8 mouse cellular contexts compared by ENCODE assay signal in the genomic region with DNA sequence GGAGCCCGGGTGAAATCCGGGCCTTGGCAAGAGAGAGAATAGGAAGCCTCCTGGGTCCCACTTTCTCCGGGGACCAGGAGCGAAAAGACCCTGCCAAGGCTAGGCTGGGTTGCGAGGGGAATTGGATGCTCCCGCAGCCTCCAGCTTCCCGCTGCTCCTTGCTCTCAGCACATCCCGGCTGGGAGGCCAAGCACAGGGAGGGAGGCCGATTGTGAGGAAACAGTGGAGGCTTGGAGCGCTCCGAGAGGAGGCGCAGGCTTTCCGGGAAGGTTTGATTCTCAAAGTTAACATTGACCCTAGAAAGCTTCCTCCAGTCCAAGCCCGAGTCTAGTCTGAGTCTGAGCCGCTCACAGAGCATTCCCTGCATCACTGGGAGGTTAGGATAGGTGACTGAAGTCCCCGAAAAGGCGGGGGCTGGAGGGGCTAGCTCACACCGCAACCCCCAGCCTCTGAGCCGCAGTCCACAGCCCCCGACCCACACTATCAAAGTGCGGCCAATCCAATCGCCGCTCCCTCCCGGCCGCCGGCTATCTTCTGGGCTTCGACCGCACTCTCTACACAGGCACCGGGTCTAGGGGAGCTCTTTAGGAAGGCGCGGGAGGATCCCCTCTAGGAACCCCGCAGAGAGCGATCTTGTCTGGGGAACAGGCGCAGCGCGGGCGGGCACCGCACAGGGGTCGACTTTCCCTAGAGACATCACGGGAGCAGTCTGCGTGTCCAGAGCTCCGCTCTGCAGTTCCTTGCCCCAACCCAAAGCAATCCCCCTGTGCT. TPM values are rescaled to one million over a fixed set of nuclear protein-coding genes. Genes with fewer than 3 reads are reported as not detected.
DNase-seq lines count a peak whose midpoint lies in the region; ATAC-seq and TF ChIP-seq lines count a peak whose summit lies in the region.

No protein-coding gene starts in this region.

- H3K4me2 ChIP-seq in kidney, embryonic 14.5 days (replicated peaks; ENCODE audit: low read depth, low read length), result peak overlapping the region; percentile 73
- H3K4me2 ChIP-seq in liver, embryonic 14.5 days (ENCODE audit: low read depth), result no peak overlapping the region
- peak overlapping the region; percentile 83 for H3K4me2 ChIP-seq in neural tube, embryonic 13.5 days

- H3K9me3 ChIP-seq in kidney, embryonic 14.5 days (ENCODE audit: control insufficient read depth, low read length), result no peaks in the 10 kb centered on the region
- no peaks in the 10 kb centered on the region for H3K9me3 ChIP-seq in liver, embryonic 14.5 days (ENCODE audit: control insufficient read depth, low read length)
- H3K9me3 ChIP-seq in neural tube, embryonic 13.5 days, result no peaks in the 10 kb centered on the region

- no peaks in the 10 kb centered on the region; the same call in 1 of the 2 replicates for H3K36me3 ChIP-seq in kidney, embryonic 14.5 days (ENCODE audit: control insufficient read depth, insufficient read depth, low read length)
- H3K36me3 ChIP-seq in liver, embryonic 14.5 days (replicated peaks; ENCODE audit: control insufficient read depth, insufficient read depth, low read depth), result no peaks in the 10 kb centered on the region
- H3K36me3 ChIP-seq in neural tube, embryonic 13.5 days, result no peaks in the 10 kb centered on the region

- TF ChIP-seq EP300 in liver, embryonic 14.5 days (IDR thresholded peaks at IDR 0.05; ENCODE audit: low read depth), result no peak

- under 1% methylated on average over 42 of the region's 42 CpGs for WGBS in kidney, embryonic 14.5 days
- WGBS in liver, embryonic 14.5 days (ENCODE audit: insufficient replicate concordance), result under 1% methylated on average over 41 of the region's 42 CpGs
- WGBS in neural tube, embryonic 13.5 days, result under 1% methylated on average over 42 of the region's 42 CpGs

- peak overlapping the region; percentile 95 for H3K9ac ChIP-seq in kidney, embryonic 14.5 days (ENCODE audit: low read depth, low read length)
- H3K9ac ChIP-seq in liver, embryonic 14.5 days (replicated peaks), result no peak overlapping the region
- H3K9ac ChIP-seq in neural tube, embryonic 13.5 days, result peak overlapping the region; percentile 95

- peaks cover 12% of the 10 kb centered on the region; the same call in 1 of the 2 replicates for H3K4me1 ChIP-seq in kidney, embryonic 14.5 days (ENCODE audit: control insufficient read depth, insufficient read depth, low read length)
- no peaks in the 10 kb centered on the region for H3K4me1 ChIP-seq in liver, embryonic 14.5 days (replicated peaks; ENCODE audit: control insufficient read depth in 2 of 2, insufficient read depth in 2 of 2, low read length in 1 of 2)
- H3K4me1 ChIP-seq in neural tube, embryonic 13.5 days (replicated peaks), result peaks cover 50% of the 10 kb centered on the region

- TF ChIP-seq CTCF in liver, embryonic 14.5 days (IDR thresholded peaks at IDR 0.05; ENCODE audit: low read depth), result no peak

- ATAC-seq in kidney, embryonic 14.5 days (ENCODE audit: low FRiP score, low TSS enrichment), result peak; percentile 36
- no peak for ATAC-seq in liver, embryonic 14.5 days (ENCODE audit: insufficient read depth)
- ATAC-seq in neural tube, embryonic 13.5 days (ENCODE audit: low read depth), result peak; percentile 68

- peak; percentile 58 to 64 for DNase-seq in cerebellum, postnatal 10 days
- no peak for DNase-seq in cerebellum, adult 9-10 months
- peak; percentile 67 for DNase-seq in embryo, embryonic 10 days (ENCODE audit: low spot score)
- DNase-seq in gastrocnemius, postnatal 4 days (ENCODE audit: low spot score in 2 of 2), result peak; percentile 42 to 54
- DNase-seq in liver, embryonic 14.5 days (ENCODE audit: low read depth in 3 of 3, low spot score in 3 of 3), result no peak
- no peak for DNase-seq in c-Kit-positive CD71-positive TER-119-positive erythroid progenitor cells, embryonic 14.5 days (ENCODE audit: low spot score)

- peak overlapping the region; percentile 65 for H3K4me3 ChIP-seq in kidney, embryonic 14.5 days (ENCODE audit: low read length)
- H3K4me3 ChIP-seq in liver, embryonic 14.5 days (ENCODE audit: insufficient read depth in 1 of 2, low read depth in 2 of 2, low read length in 2 of 2), result peak overlapping the region; percentile 18 to 25; a peak in 3 of 4 replicates
- H3K4me3 ChIP-seq in neural tube, embryonic 13.5 days, result peak overlapping the region; percentile 75

- H3K27me3 ChIP-seq in kidney, embryonic 14.5 days (ENCODE audit: control insufficient read depth, insufficient read depth, low read length), result peaks cover 9% of the 10 kb centered on the region
- peaks cover 39% of the 10 kb centered on the region for H3K27me3 ChIP-seq in liver, embryonic 14.5 days (ENCODE audit: control insufficient read depth, insufficient read depth, low read length)
- H3K27me3 ChIP-seq in neural tube, embryonic 13.5 days, result peaks cover 9% of the 10 kb centered on the region; the same call in 1 of the 2 replicates

- H3K27ac ChIP-seq in kidney, embryonic 14.5 days (ENCODE audit: low read depth, low read length), result peak overlapping the region; percentile 93
- no peak overlapping the region for H3K27ac ChIP-seq in liver, embryonic 14.5 days
- H3K27ac ChIP-seq in neural tube, embryonic 13.5 days (replicated peaks), result peak overlapping the region; percentile 95

RNA-seq across cellular contexts. Expression of a gene that starts 1.4 kb away (rescaled TPM):
- 10 to 100 TPM; 35.6 to 37.6 TPM for total RNA-seq in gastrocnemius, postnatal 4 days (2021)
- polyA plus RNA-seq in kidney, embryonic 14.5 days (2014; fragmentation: Nextera tagmentation; extraction: Ambion mirVana), result 79.1 and 176 TPM in 2 replicates
- polyA plus RNA-seq in liver, embryonic 14.5 days (2012; rRNA removed), result 0.67 and 1.3 TPM in 2 replicates
- polyA plus RNA-seq in liver, embryonic 14.5 days (2014; fragmentation: Nextera tagmentation; extraction: Ambion mirVana), result 1.9 and 2.4 TPM in 2 replicates
- 59.5 and 72.2 TPM in 2 replicates for polyA plus RNA-seq in neural tube, embryonic 13.5 days (2015; fragmentation: Nextera tagmentation; extraction: Ambion mirVana)

Comparison
In these comparisons a context has a peak if more than half of its experiments do, and no peak if none do; other contexts are left out.
1. DNase-seq: peak in cerebellum, postnatal 10 days (2 of 2), embryo, embryonic 10 days (single experiment) and gastrocnemius, postnatal 4 days (2 of 2); none in cerebellum, adult 9-10 months (single experiment), liver, embryonic 14.5 days (0 of 3) and c-Kit-positive CD71-positive TER-119-positive erythroid progenitor cells, embryonic 14.5 days (single experiment).
2. H3K4me3 ChIP-seq: peak in every context shown above with its lines; median percentile 75 in neural tube, embryonic 13.5 days; 65 in kidney, embryonic 14.5 days; 22 in liver, embryonic 14.5 days.
3. RNA of a gene that starts 1.4 kb away (polyA plus RNA-seq): 79.1 to 176 TPM in kidney, embryonic 14.5 days and 59.5 to 72.2 TPM in neural tube, embryonic 13.5 days; 0.67 to 2.4 TPM in liver, embryonic 14.5 days; every median in the first group is over 10 times any median in the second.